ENCODE assay signal across 8 mouse cellular contexts in the genomic region with DNA sequence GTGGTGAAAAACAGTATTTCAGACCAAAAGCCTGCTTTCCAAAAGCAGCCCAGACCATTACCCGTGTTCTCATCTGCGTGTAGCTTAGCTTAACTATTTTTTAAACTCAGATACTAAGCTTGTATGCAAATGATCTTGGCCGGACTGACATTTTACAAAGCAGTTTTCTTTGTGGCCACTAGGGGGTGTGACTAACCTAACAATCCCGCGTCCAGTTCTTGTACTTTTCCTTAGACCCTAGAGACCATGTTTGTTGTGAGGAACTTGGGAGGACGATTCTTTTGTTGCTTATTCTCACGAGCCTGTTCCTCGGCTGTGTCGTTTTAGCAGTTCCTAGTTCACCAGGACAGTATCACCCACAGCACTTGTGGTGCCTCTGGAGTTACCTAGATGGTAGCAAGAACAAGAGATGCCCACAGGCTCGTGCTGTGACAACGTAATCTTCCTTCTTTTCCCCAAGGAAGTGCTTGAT.
DNase-seq lines count a peak whose midpoint lies in the region; ATAC-seq and TF ChIP-seq lines count a peak whose summit lies in the region.

No protein-coding gene starts in this region.

- H3K4me2 ChIP-seq in lung, embryonic 14.5 days, result no peak overlapping the region

- no peak overlapping the region for H3K9ac ChIP-seq in lung, embryonic 14.5 days

- peaks cover 21% of the 10 kb centered on the region for H3K36me3 ChIP-seq in forebrain, embryonic 10.5 days (replicated peaks)
- peaks cover 52% of the 10 kb centered on the region for H3K36me3 ChIP-seq in lung, embryonic 14.5 days (ENCODE audit: insufficient read depth)

- H3K4me1 ChIP-seq in forebrain, embryonic 10.5 days, result peaks cover 3% of the 10 kb centered on the region; the same call in 1 of the 2 replicates
- no peaks in the 10 kb centered on the region for H3K4me1 ChIP-seq in lung, embryonic 14.5 days (ENCODE audit: insufficient read depth)

- ATAC-seq in hematopoietic stem cell, adult 5-6 weeks (replicated peaks in 1 of 2; ENCODE audit: insufficient read depth in 1 of 2, low FRiP score in 2 of 2, low TSS enrichment in 1 of 2, low read depth in 1 of 2, poor library complexity in 2 of 2, severe bottlenecking in 2 of 2), result peak; percentile 61 to 78
- peak; percentile 63; the same call in 1 of the 2 replicates for ATAC-seq in lung, embryonic 14.5 days (ENCODE audit: insufficient read depth)
- peak; percentile 66 for ATAC-seq in neutrophil, adult 5-6 weeks (ENCODE audit: extremely low read depth, insufficient number of reproducible peaks, low FRiP score, poor library complexity, severe bottlenecking)

- WGBS in forebrain, embryonic 10.5 days, result 23% methylated on average over 11 of the region's 11 CpGs
- WGBS in lung, embryonic 14.5 days, result 16% methylated on average over 11 of the region's 11 CpGs

- peak overlapping the region; percentile 77 for H3K27ac ChIP-seq in forebrain, embryonic 10.5 days
- H3K27ac ChIP-seq in lung, embryonic 14.5 days (ENCODE audit: low read depth), result no peak overlapping the region

- H3K9me3 ChIP-seq in forebrain, embryonic 10.5 days, result no peaks in the 10 kb centered on the region
- H3K9me3 ChIP-seq in lung, embryonic 14.5 days (ENCODE audit: low read depth, low read length), result no peaks in the 10 kb centered on the region

- TF ChIP-seq CTCF in lung, embryonic 14.5 days (IDR thresholded peaks at IDR 0.05; ENCODE audit: low read depth), result peak; percentile 94

- peak; percentile 72 for DNase-seq in MEL-GATA-1-ER (ENCODE audit: extremely low read depth, low read depth)
- peak; percentile 54 for DNase-seq in c-Kit-positive CD71-positive TER-119-negative erythroid progenitor cells, embryonic 14.5 days (ENCODE audit: low read depth)
- DNase-seq in forebrain, embryonic 10.5 days (ENCODE audit: extremely low spot score, low spot score), result peak; percentile 48
- DNase-seq in layer of hippocampus, adult 11-12 months (ENCODE audit: low spot score), result peak; percentile 63
- peak; percentile 90 for DNase-seq in lung, embryonic 14.5 days
- DNase-seq in testis, postnatal 14 days (ENCODE audit: low spot score), result no peak

- H3K4me3 ChIP-seq in forebrain, embryonic 10.5 days, result no peak overlapping the region
- H3K4me3 ChIP-seq in lung, embryonic 14.5 days (ENCODE audit: low read depth, low read length), result no peak overlapping the region

- no peaks in the 10 kb centered on the region for H3K27me3 ChIP-seq in forebrain, embryonic 10.5 days (ENCODE audit: poor library complexity, severe bottlenecking)
- H3K27me3 ChIP-seq in lung, embryonic 14.5 days (ENCODE audit: insufficient read depth, low read length), result no peaks in the 10 kb centered on the region
